Mouse (Mus musculus) heart, adult 2 months (tissue): ENCODE measurements around the gene Gbe1. TPM values are rescaled to one million over a fixed set of nuclear protein-coding genes. Genes with fewer than 3 reads are reported as not detected.

ENCODE experiments used
- DNase-seq, 2 experiments: peaks; one replicate each; pipeline ENCODE4 v3.0.0; 2021
- H3K27ac ChIP-seq: fragments of 200-600 bp; 2 replicates; pipeline ENCODE4 v1.8.1; 2022
- H3K27me3 ChIP-seq: fragments of 200-500 bp; 2 replicates; pipeline ENCODE4 v1.6.1; 2012; ENCODE audit warnings: mild to moderate bottlenecking, low read length, inconsistent platforms, mixed read lengths; ENCODE audit not compliant: control insufficient read depth, insufficient read depth
- H3K36me3 ChIP-seq: fragments of 200-500 bp; 2 replicates; pipeline ENCODE4 v1.6.1; 2012; ENCODE audit warnings: low read length, inconsistent platforms; ENCODE audit not compliant: control insufficient read depth, insufficient read depth
- H3K4me1 ChIP-seq: fragments of 200-500 bp; 2 replicates; pipeline ENCODE4 v1.6.1; 2011; ENCODE audit warnings: low read length; ENCODE audit not compliant: control insufficient read depth, insufficient read depth
- H3K4me3 ChIP-seq: fragments of 200-600 bp; 2 replicates; pipeline ENCODE4 v1.8.1; 2022
- H3K79me2 ChIP-seq: fragments of 200-500 bp; replicated peaks from 2 replicates; pipeline ENCODE4 v1.6.1; 2012; ENCODE audit warnings: mild to moderate bottlenecking, inconsistent platforms, low read length, moderate library complexity, mixed read lengths; ENCODE audit not compliant: control insufficient read depth, insufficient read depth
- H3K9ac ChIP-seq: fragments of 200-500 bp; 2 replicates; pipeline ENCODE4 v1.6.1; 2012; ENCODE audit warnings: low read depth, mild to moderate bottlenecking, control low read depth, inconsistent platforms, low read length, mixed read lengths
- CTCF ChIP-seq: fragments of 200-600 bp; IDR thresholded peaks from 2 replicates; pipeline ENCODE4 v1.8.1; 2022; ENCODE audit warnings: antibody characterized with exemption, mild to moderate bottlenecking, moderate library complexity
- EP300 ChIP-seq: fragments of 200-500 bp; IDR thresholded peaks from 2 replicates; pipeline ENCODE4 v1.6.1; 2011; ENCODE audit warnings: low read depth, low read length, control low read depth; ENCODE audit not compliant: insufficient read depth
- POLR2A ChIP-seq: fragments of 200-500 bp; IDR thresholded peaks from 2 replicates; pipeline ENCODE4 v1.6.1; 2011; ENCODE audit warnings: mild to moderate bottlenecking, low read depth, low read length, control low read depth; ENCODE audit not compliant: insufficient read depth
- WGBS: fragments of 180-500 bp; shearing (Covaris S2); methylation state at CpG from one replicate; pipeline ENCODE4 v1.1.7; 2018; 5-methylcytosine and 5-hydroxymethylcytosine counted together
- intact Hi-C: fragments of 180-260 bp; cut with DNase I; formaldehyde crosslinking; loops from one replicate; pipeline ENCODE4 v1.15.1; 2025
- long read RNA-seq: library from polyadenylated mRNA; stranded (forward); transcript quantifications from one replicate; pipeline ENCODE4 v2.0.0, GENCODE M21; 2021
- polyA plus RNA-seq: library from polyadenylated mRNA; depleted of rRNA; stranded (reverse); fragments of >200 nt; gene quantifications from 2 replicates; pipeline ENCODE4 v1.2.3, GENCODE M21; 2012; rRNA removed
- total RNA-seq, 2 experiments: library from RNA; stranded (reverse); gene quantifications; 2 replicates each; pipeline ENCODE4 v1.2.3; 2021

Gene Gbe1
- total RNA-seq (10 to 100 TPM; 43.9 to 46.6 TPM), polyA plus RNA-seq (28.5 and 34.8 TPM in 2 replicates)
- long read RNA-seq, partial matches to known transcripts, result 4 of 71 reads
- long read RNA-seq, other reads (novel, unspliced or antisense), result 67 of 71 reads

GRCm38 (mm10) chr16:70313886-70314577 is at the start of gene Gbe1:
Gene Gbe1, plus strand, starts transcription at chr16:70313949.
- intact Hi-C loops, result loop anchor here (10.0 kb wide), 1 partner anchor 251 kb away; no protein-coding TSS in a partner anchor
- H3K79me2 ChIP-seq, result no peaks in the 10 kb centered on the region; the same call in 1 of the 2 replicates
- TF ChIP-seq POLR2A (peak; percentile 97), EP300 (peak; percentile 88), CTCF (peak; percentile 69)
- H3K27me3 ChIP-seq, result no peaks in the 10 kb centered on the region
- peak within 1 kb of the TSS; percentile 100 for H3K27ac ChIP-seq
- peaks cover 1% of the 10 kb centered on the region for H3K4me1 ChIP-seq
- peak within 1 kb of the TSS; percentile 96 for H3K9ac ChIP-seq
- H3K36me3 ChIP-seq, result peaks cover 5% of the 10 kb centered on the region
- DNase-seq, result peak; percentile 95 to 97
- H3K4me3 ChIP-seq, result peak within 1 kb of the TSS; percentile 79
- WGBS, result under 1% methylated on average over 82 of the region's 82 CpGs

GRCm38 (mm10) chr16:70310691-70311090 is 3.1 kb upstream of the Gbe1 start:
- Histone ChIP-seq H3K4me3 (no peak overlapping the region), H3K27ac (no peak overlapping the region), H3K36me3 (peaks cover 3% of the 10 kb centered on the region), H3K27me3 (no peaks in the 10 kb centered on the region), H3K9ac (no peak overlapping the region), H3K79me2 (no peaks in the 10 kb centered on the region), H3K4me1 (peaks cover 1% of the 10 kb centered on the region)
- 85% methylated on average over 4 of the region's 4 CpGs for WGBS
- intact Hi-C loops, result loop anchor here (10.0 kb wide), 1 partner anchor 254 kb away; no protein-coding TSS in a partner anchor
- TF ChIP-seq CTCF (no peak), POLR2A (no peak), EP300 (no peak)
- no peak for DNase-seq

- peak overlapping the region; percentile 96 for H3K9ac ChIP-seq
- no peaks in the 10 kb centered on the region for H3K27me3 ChIP-seq
- H3K4me3 ChIP-seq, result peak overlapping the region; percentile 79
- intact Hi-C loops, result loop anchor here (10.0 kb wide), 1 partner anchor 251 kb away; no protein-coding TSS in a partner anchor
- H3K79me2 ChIP-seq, result no peaks in the 10 kb centered on the region; the same call in 1 of the 2 replicates
- H3K4me1 ChIP-seq, result peaks cover 1% of the 10 kb centered on the region
- 1% methylated on average over 7 of the region's 7 CpGs for WGBS
- TF ChIP-seq EP300 (no peak), POLR2A (no peak), CTCF (no peak)
- no peak for DNase-seq
- peak overlapping the region; percentile 100 for H3K27ac ChIP-seq
- peaks cover 5% of the 10 kb centered on the region for H3K36me3 ChIP-seq
These were observed 258 bp upstream of the Gbe1 start for GRCm38 (mm10) chr16:70313496-70313885.

GRCm38 (mm10) chr16:70314578-70314930 is 805 bp downstream of the Gbe1 start:
- TF ChIP-seq CTCF (no peak), EP300 (no peak), POLR2A (no peak)
- H3K4me3 ChIP-seq, result peak overlapping the region; percentile 79
- intact Hi-C loops, result loop anchor here (10.0 kb wide), 1 partner anchor 250 kb away; no protein-coding TSS in a partner anchor
- peak overlapping the region; percentile 100 for H3K27ac ChIP-seq
- WGBS, result under 1% methylated on average over 9 of the region's 9 CpGs
- peaks cover 1% of the 10 kb centered on the region for H3K4me1 ChIP-seq
- peak overlapping the region; percentile 87 for H3K9ac ChIP-seq
- no peaks in the 10 kb centered on the region; the same call in 1 of the 2 replicates for H3K79me2 ChIP-seq
- no peak for DNase-seq
- H3K36me3 ChIP-seq, result peaks cover 5% of the 10 kb centered on the region
- H3K27me3 ChIP-seq, result no peaks in the 10 kb centered on the region

GRCm38 (mm10) chr16:70315261-70315660 is 1.5 kb downstream of the Gbe1 start:
- intact Hi-C loops, result loop anchor here (10.0 kb wide), 1 partner anchor 250 kb away; no protein-coding TSS in a partner anchor
- Histone ChIP-seq H3K27ac (no peak overlapping the region; the same call in 1 of the 2 replicates), H3K36me3 (peaks cover 5% of the 10 kb centered on the region), H3K4me1 (peaks cover 1% of the 10 kb centered on the region), H3K79me2 (no peaks in the 10 kb centered on the region; the same call in 1 of the 2 replicates), H3K27me3 (no peaks in the 10 kb centered on the region), H3K9ac (no peak overlapping the region), H3K4me3 (no peak overlapping the region; the same call in 1 of the 2 replicates)
- no peak for TF ChIP-seq EP300
- DNase-seq, result no peak
- 35% methylated on average over 3 of the region's 3 CpGs for WGBS

- Histone ChIP-seq H3K9ac (no peak overlapping the region), H3K4me3 (no peak overlapping the region), H3K4me1 (peaks cover 1% of the 10 kb centered on the region), H3K27ac (no peak overlapping the region), H3K36me3 (peaks cover 5% of the 10 kb centered on the region), H3K79me2 (no peaks in the 10 kb centered on the region; the same call in 1 of the 2 replicates), H3K27me3 (no peaks in the 10 kb centered on the region)
- WGBS, result 93% methylated on average over 3 of the region's 3 CpGs
- intact Hi-C loops, result loop anchor here (10.0 kb wide), 1 partner anchor 249 kb away; no protein-coding TSS in a partner anchor
- TF ChIP-seq POLR2A (no peak), EP300 (no peak), CTCF (no peak)
- no peak for DNase-seq
These were observed 2.2 kb downstream of the Gbe1 start for GRCm38 (mm10) chr16:70315862-70316390.
